Mouse (Mus musculus): ENCODE results near the gene Map4k2.

DNA sequence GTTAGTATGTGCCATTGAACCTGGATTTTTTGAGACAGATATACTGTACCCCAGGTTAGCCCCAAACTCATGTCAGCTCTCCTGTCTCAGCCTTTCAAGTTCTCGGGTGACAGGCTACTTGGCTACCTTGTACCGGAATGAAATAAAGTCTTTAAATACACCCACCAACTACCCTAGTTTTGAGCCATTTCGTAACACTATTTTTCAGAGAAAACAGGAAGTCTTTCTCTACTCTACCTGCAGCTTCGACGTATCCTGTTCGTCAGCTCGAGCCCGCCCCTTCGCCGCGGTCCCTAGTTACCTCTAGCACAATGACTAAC lies 22.1 kb downstream of the Map4k2 start:
- TF ChIP-seq CTCF (IDR thresholded peaks at IDR 0.05; ENCODE audit: control insufficient read depth, insufficient read depth, insufficient replicate concordance, low read depth, low read length) (no peak), POLR2A (IDR thresholded peaks at IDR 0.05; ENCODE audit: control insufficient read depth, low read depth, low read length) (no peak)

Data from testis, adult 2 months (tissue).